Mouse (Mus musculus) thymus, adult 2 months (tissue): ENCODE measurements around the gene Lamtor4.

Experiments
- CTCF ChIP-seq: fragments of 200-500 bp; IDR thresholded peaks from 2 replicates; pipeline ENCODE4 v1.5.1; 2012; ENCODE audit warnings: mild to moderate bottlenecking, control low read depth, low read length, moderate library complexity, borderline replicate concordance; ENCODE audit not compliant: control insufficient read depth, poor library complexity, insufficient read depth; ENCODE audit errors: extremely low read depth
- POLR2A ChIP-seq: fragments of 200-500 bp; IDR thresholded peaks from 2 replicates; pipeline ENCODE4 v1.6.1; 2012; ENCODE audit warnings: mild to moderate bottlenecking, low read length, control low read depth, moderate library complexity; ENCODE audit not compliant: control insufficient read depth, poor library complexity, insufficient read depth; ENCODE audit errors: extremely low read depth

GRCm38 (mm10) chr5:138272409-138272923, 17.2 kb downstream of the Lamtor4 start, which contains the start of gene Gal3st4:
- TF ChIP-seq POLR2A (no peak), CTCF (no peak)
